Mouse (Mus musculus): ENCODE results near the gene Tead4. TPM values are rescaled to one million over a fixed set of nuclear protein-coding genes. Genes with fewer than 3 reads are reported as not detected.

The Tead4 gene
- polyA plus RNA-seq, 1 experiment: 70.9 TPM

DNA sequence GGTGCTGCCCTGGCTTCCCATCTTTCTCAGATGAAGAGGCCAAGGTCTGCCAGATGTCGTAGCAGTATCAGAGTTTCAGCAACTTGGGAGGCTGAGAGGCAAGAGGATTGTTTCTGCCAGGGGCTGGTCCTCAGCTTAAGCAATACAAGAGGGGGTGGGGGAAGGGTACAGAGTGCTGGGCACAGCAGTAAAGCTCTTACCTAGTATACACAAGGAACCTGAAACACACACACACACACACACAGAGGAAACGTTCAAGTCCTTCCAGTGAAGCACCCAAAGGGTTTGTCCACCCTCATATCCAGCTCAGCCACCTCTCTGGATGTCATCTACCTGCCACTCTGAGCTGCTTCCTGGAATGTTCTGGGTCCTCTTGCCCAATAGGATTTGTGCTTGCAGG lies 44.7 kb downstream of the Tead4 start:
- H3ac ChIP-seq (ENCODE audit: control insufficient read depth, insufficient read length): no peak overlapping the region
- no peak for TF ChIP-seq TCF3 (IDR thresholded peaks at IDR 0.05; ENCODE audit: insufficient read length, low read depth)
- no peak for TF ChIP-seq MYOG (IDR thresholded peaks at IDR 0.05; ENCODE audit: control insufficient read depth in 1 of 3, insufficient read depth in 1 of 3, insufficient read length in 2 of 3, low read depth in 2 of 3)
- TF ChIP-seq POLR2A (IDR thresholded peaks at IDR 0.05; ENCODE audit: insufficient read length, low read depth): no peak
- no peak for TF ChIP-seq REST (IDR thresholded peaks at IDR 0.05; ENCODE audit: insufficient read depth, insufficient read length)
- no peak for TF ChIP-seq MAX (IDR thresholded peaks at IDR 0.05; ENCODE audit: low read depth)
- no peak for TF ChIP-seq POLR2AphosphoS2 (IDR thresholded peaks at IDR 0.05; ENCODE audit: insufficient read length, low read depth)
- no peak for TF ChIP-seq TCF12 (IDR thresholded peaks at IDR 0.05; ENCODE audit: insufficient read depth, poor library complexity, severe bottlenecking)
- TF ChIP-seq SRF (IDR thresholded peaks at IDR 0.05; ENCODE audit: control insufficient read depth, insufficient read length, low read depth): no peak
- no peak for TF ChIP-seq CEBPB (IDR thresholded peaks at IDR 0.05; ENCODE audit: insufficient read depth, poor library complexity, severe bottlenecking)
- no peak for TF ChIP-seq MYOD1 (IDR thresholded peaks at IDR 0.05; ENCODE audit: control insufficient read depth in 1 of 3, insufficient read length in 2 of 3, low read depth in 2 of 3)
- no peak for TF ChIP-seq E2F4 (IDR thresholded peaks at IDR 0.05; ENCODE audit: insufficient read depth)
- no peak for TF ChIP-seq USF1 (IDR thresholded peaks at IDR 0.05; ENCODE audit: low read depth)

DNA sequence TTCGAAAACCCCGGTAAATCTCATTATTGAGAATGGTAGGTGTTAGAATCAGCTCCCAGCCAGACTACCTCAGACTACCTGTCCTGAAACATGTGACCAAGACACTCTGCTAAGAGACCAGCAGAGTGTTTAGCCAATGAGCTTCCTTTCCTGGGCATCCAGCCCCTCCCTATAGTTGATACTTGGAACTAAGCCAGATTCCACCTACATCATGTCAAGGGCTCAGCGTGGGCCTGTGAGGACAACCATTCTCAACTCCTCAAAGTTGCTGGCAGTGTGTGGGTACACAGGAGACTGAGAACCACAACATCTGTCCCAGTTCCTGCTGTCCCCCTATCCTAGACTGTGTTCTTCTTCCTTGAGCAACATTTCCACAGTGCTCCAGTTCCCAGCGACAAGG lies 45.3 kb downstream of the Tead4 start:
- H3K79me2 ChIP-seq (ENCODE audit: control insufficient read depth, insufficient read depth): peaks cover 25% of the 10 kb centered on the region
- no peak overlapping the region for H3K4me3 ChIP-seq
- no peak overlapping the region for H3ac ChIP-seq (ENCODE audit: control insufficient read depth, insufficient read length)
- H3K36me3 ChIP-seq (ENCODE audit: control insufficient read depth, insufficient read depth): peaks cover 6% of the 10 kb centered on the region
- H3K4me2 ChIP-seq (ENCODE audit: low read depth): no peak overlapping the region
- no peak for TF ChIP-seq POLR2AphosphoS2 (IDR thresholded peaks at IDR 0.05; ENCODE audit: insufficient read length, low read depth)
- TF ChIP-seq MAX (IDR thresholded peaks at IDR 0.05; ENCODE audit: low read depth): no peak
- no peak for TF ChIP-seq E2F4 (IDR thresholded peaks at IDR 0.05; ENCODE audit: insufficient read depth)
- TF ChIP-seq REST (IDR thresholded peaks at IDR 0.05; ENCODE audit: insufficient read depth, insufficient read length): no peak
- no peak for TF ChIP-seq USF1 (IDR thresholded peaks at IDR 0.05; ENCODE audit: low read depth)
- no peak for TF ChIP-seq MYOD1 (IDR thresholded peaks at IDR 0.05; ENCODE audit: control insufficient read depth in 1 of 3, insufficient read length in 2 of 3, low read depth in 2 of 3)
- TF ChIP-seq CEBPB (IDR thresholded peaks at IDR 0.05; ENCODE audit: insufficient read depth, poor library complexity, severe bottlenecking): no peak
- TF ChIP-seq POLR2A (IDR thresholded peaks at IDR 0.05; ENCODE audit: insufficient read length, low read depth): no peak
- TF ChIP-seq SRF (IDR thresholded peaks at IDR 0.05; ENCODE audit: control insufficient read depth, insufficient read length, low read depth): no peak
- TF ChIP-seq TCF12 (IDR thresholded peaks at IDR 0.05; ENCODE audit: insufficient read depth, poor library complexity, severe bottlenecking): no peak
- no peak for TF ChIP-seq TCF3 (IDR thresholded peaks at IDR 0.05; ENCODE audit: insufficient read length, low read depth)
- TF ChIP-seq MYOG (IDR thresholded peaks at IDR 0.05; ENCODE audit: control insufficient read depth in 1 of 3, insufficient read depth in 1 of 3, insufficient read length in 2 of 3, low read depth in 2 of 3): no peak
- H3K27me3 ChIP-seq (ENCODE audit: control insufficient read depth, insufficient read depth, insufficient read length): no peaks in the 10 kb centered on the region

More for the DNA sequence above, 44.7 kb downstream of the Tead4 start:
- Histone ChIP-seq H3K79me2 (ENCODE audit: control insufficient read depth, insufficient read depth) (peaks cover 25% of the 10 kb centered on the region), H3K4me3 (no peak overlapping the region), H3K27me3 (ENCODE audit: control insufficient read depth, insufficient read depth, insufficient read length) (no peaks in the 10 kb centered on the region), H3K36me3 (ENCODE audit: control insufficient read depth, insufficient read depth) (peaks cover 6% of the 10 kb centered on the region), H3K4me2 (ENCODE audit: low read depth) (no peak overlapping the region)

DNA sequence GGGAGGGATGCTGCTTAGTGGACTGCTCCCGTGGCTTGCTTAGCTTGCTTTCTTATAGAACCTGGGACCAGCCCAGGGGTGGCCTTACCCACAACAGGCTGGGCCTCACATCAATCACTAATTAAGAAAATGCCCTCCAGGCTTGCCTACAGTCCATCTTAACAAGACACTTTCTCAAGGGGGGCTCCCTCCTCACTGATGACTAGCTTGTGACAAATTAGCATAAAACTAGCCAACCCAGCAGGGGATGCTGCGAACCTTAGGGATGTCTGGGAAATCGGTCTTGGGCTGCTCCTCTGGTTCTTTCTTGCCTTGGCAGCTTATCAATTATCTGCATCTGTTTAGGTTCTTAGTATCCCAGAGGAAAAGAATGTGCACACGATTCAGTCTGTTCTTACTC lies 46.1 kb downstream of the Tead4 start:
- peaks cover 6% of the 10 kb centered on the region for H3K36me3 ChIP-seq (ENCODE audit: control insufficient read depth, insufficient read depth)
- H3K27me3 ChIP-seq (ENCODE audit: control insufficient read depth, insufficient read depth, insufficient read length): no peaks in the 10 kb centered on the region
- no peak overlapping the region for H3ac ChIP-seq (ENCODE audit: control insufficient read depth, insufficient read length)
- TF ChIP-seq SRF (IDR thresholded peaks at IDR 0.05; ENCODE audit: control insufficient read depth, insufficient read length, low read depth) (no peak), REST (IDR thresholded peaks at IDR 0.05; ENCODE audit: insufficient read depth, insufficient read length) (no peak), MYOD1 (IDR thresholded peaks at IDR 0.05; ENCODE audit: control insufficient read depth in 1 of 3, insufficient read length in 2 of 3, low read depth in 2 of 3) (no peak), TCF3 (IDR thresholded peaks at IDR 0.05; ENCODE audit: insufficient read length, low read depth) (no peak), MAX (IDR thresholded peaks at IDR 0.05; ENCODE audit: low read depth) (no peak), POLR2AphosphoS2 (IDR thresholded peaks at IDR 0.05; ENCODE audit: insufficient read length, low read depth) (no peak), CEBPB (IDR thresholded peaks at IDR 0.05; ENCODE audit: insufficient read depth, poor library complexity, severe bottlenecking) (no peak), MYOG (IDR thresholded peaks at IDR 0.05; ENCODE audit: control insufficient read depth in 1 of 3, insufficient read depth in 1 of 3, insufficient read length in 2 of 3, low read depth in 2 of 3) (no peak), E2F4 (IDR thresholded peaks at IDR 0.05; ENCODE audit: insufficient read depth) (no peak)
- no peak overlapping the region for H3K4me2 ChIP-seq (ENCODE audit: low read depth)
- peaks cover 25% of the 10 kb centered on the region for H3K79me2 ChIP-seq (ENCODE audit: control insufficient read depth, insufficient read depth)
- no peak overlapping the region for H3K4me3 ChIP-seq

DNA sequence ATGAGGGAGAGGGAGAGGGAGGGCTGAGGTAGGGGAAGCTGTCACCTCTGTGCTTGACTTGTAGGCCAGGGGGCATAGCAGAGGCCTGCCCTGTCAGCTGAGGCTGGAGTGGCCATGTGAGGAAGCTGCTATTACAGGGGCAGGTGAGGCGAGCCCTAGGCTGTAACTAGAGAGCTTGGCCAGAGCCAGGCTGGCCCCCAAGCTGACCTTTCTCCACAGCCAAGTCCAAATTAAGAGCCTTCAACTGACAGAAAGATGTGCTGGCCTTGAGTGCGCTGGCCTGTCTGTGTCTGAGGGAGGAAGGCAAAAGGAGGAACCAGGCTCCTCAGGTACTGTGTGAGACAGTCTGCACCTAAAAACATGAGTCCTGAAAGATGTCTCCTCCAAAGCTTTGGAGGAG lies 47.5 kb downstream of the Tead4 start:
- Histone ChIP-seq H3K27me3 (ENCODE audit: control insufficient read depth, insufficient read depth, insufficient read length) (no peaks in the 10 kb centered on the region), H3K79me2 (ENCODE audit: control insufficient read depth, insufficient read depth) (peaks cover 16% of the 10 kb centered on the region), H3K4me3 (no peak overlapping the region), H3K36me3 (ENCODE audit: control insufficient read depth, insufficient read depth) (peaks cover 9% of the 10 kb centered on the region), H3ac (ENCODE audit: control insufficient read depth, insufficient read length) (no peak overlapping the region), H3K4me2 (ENCODE audit: low read depth) (peak overlapping the region; percentile 14)
- TF ChIP-seq MYOD1 (IDR thresholded peaks at IDR 0.05; ENCODE audit: control insufficient read depth in 1 of 3, insufficient read length in 2 of 3, low read depth in 2 of 3) (peak in 1 of 3 experiments; percentile 32), POLR2A (IDR thresholded peaks at IDR 0.05; ENCODE audit: insufficient read length, low read depth) (no peak)

DNA sequence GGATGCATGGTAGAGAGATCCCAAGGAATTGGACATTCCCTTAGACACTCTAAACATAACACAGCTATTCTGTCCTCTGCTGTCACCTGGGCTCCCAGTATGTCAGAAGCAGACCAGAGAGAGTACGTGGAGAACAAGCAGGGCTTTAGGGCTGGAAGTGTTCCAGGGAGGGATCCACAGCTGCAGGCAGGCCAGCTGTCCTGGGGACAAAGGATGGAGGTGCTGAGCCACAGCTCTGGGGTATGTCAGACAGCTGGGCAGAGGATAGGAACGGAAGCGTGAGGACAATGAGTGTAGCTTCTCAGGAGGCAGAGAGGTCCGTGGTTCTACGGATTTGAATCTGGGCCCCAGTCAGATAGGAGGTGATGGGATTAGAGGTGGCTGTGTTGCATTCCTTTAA lies 50.0 kb downstream of the Tead4 start:
- Histone ChIP-seq H3ac (ENCODE audit: control insufficient read depth, insufficient read length) (no peak overlapping the region), H3K4me2 (ENCODE audit: low read depth) (no peak overlapping the region), H3K79me2 (ENCODE audit: control insufficient read depth, insufficient read depth) (no peaks in the 10 kb centered on the region), H3K36me3 (ENCODE audit: control insufficient read depth, insufficient read depth) (peaks cover 11% of the 10 kb centered on the region), H3K4me3 (no peak overlapping the region), H3K27me3 (ENCODE audit: control insufficient read depth, insufficient read depth, insufficient read length) (no peaks in the 10 kb centered on the region)
- TF ChIP-seq POLR2AphosphoS2 (IDR thresholded peaks at IDR 0.05; ENCODE audit: insufficient read length, low read depth) (no peak), MAX (IDR thresholded peaks at IDR 0.05; ENCODE audit: low read depth) (no peak), TCF12 (IDR thresholded peaks at IDR 0.05; ENCODE audit: insufficient read depth, poor library complexity, severe bottlenecking) (peak; percentile 84), E2F4 (IDR thresholded peaks at IDR 0.05; ENCODE audit: insufficient read depth) (no peak), REST (IDR thresholded peaks at IDR 0.05; ENCODE audit: insufficient read depth, insufficient read length) (no peak), MYOG (IDR thresholded peaks at IDR 0.05; ENCODE audit: control insufficient read depth in 1 of 3, insufficient read depth in 1 of 3, insufficient read length in 2 of 3, low read depth in 2 of 3) (peak; percentile 81 to 94 (median 82)), TCF3 (IDR thresholded peaks at IDR 0.05; ENCODE audit: insufficient read length, low read depth) (peak; percentile 82), MYOD1 (IDR thresholded peaks at IDR 0.05; ENCODE audit: control insufficient read depth in 1 of 3, insufficient read length in 2 of 3, low read depth in 2 of 3) (peak; percentile 32 to 88 (median 79)), POLR2A (IDR thresholded peaks at IDR 0.05; ENCODE audit: insufficient read length, low read depth) (no peak)
